Mouse (Mus musculus) mouse embryonic stem cell (cell line): ENCODE measurements around the gene Dip2b.

Experiments
- in situ Hi-C, 2 experiments: fragments of 300-500 bp; cut with MboI; formaldehyde crosslinking; loops; 1 replicate in 1 of 2; 3 replicates in 1 of 2; pipeline ENCODE4 v1.14.3; 2019 to 2020; ENCODE audit warnings: low sequenced_read_pairs in 2 of 2, low pct_unique_long_range_greater_than_20kb in 1 of 2, mixed read lengths in 1 of 2; ENCODE audit not compliant: unreplicated experiment in 1 of 2

Gene Dip2b

GRCm38 (mm10) chr15:100219396-100219795, 180.9 kb downstream of the Dip2b start:
- in situ Hi-C loops = no loop called here

DNA sequence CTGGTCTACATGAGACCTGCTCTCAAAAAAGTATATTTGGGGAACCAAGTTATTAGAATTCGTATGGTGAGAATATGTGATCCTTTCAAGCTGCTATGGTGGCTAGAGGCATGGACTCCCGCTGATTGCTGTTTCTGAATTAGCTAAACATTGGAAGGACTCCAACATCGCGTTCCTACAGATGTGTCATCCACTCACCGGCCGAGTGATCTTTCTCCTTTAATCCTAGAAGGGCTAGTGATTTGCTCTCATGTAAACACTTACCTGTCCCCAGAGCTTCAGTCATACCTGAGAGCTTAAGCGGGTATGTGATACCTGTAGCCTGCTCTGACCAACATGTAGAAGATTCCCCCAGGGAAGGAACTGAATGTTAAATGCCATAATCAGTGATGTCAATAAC, 182.5 kb downstream of the Dip2b start:
- in situ Hi-C loops = no loop called here

DNA sequence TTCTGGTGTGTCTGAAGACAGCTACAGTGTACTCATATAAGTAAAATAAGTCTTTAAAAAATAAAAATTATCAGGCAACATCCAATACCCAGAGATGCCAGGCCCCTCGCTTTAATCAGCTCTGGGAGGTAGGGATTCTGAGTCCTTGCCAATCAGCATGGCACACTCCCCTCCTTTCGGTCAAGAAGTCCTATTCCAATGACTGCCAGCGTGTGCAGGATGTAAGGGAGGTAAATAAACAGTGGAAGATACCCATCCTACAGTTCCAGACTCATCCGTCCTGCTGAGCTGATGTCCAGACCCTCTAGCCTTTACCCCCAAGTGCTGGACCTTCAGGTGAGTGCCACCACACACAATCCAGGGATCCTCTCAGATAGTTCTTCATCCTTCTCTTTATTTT, 186.9 kb downstream of the Dip2b start:
- in situ Hi-C loops = no loop called here

DNA sequence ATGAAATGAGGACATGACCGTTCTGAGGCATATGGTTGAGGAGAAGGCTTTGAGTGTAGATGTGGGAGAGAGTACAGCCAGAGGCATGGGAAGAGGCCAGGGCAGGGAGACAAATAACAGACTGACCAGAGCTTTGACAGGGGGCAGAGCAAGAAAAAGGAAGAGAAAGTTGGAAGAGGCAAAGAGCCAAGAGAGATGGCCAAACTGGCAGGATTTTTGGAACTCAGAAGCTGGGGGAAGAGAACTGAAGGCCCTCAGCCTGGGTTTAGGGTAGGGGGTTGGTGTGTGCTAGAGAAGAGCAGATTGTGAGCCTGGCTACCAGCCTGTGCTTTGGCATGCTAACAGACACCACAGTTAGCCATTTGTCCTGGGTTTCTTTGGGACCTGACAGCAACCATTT, 187.4 kb downstream of the Dip2b start:
- in situ Hi-C loops = no loop called here

GRCm38 (mm10) chr15:100227031-100227662, 188.7 kb downstream of the Dip2b start:
- in situ Hi-C loops = no loop called here

DNA sequence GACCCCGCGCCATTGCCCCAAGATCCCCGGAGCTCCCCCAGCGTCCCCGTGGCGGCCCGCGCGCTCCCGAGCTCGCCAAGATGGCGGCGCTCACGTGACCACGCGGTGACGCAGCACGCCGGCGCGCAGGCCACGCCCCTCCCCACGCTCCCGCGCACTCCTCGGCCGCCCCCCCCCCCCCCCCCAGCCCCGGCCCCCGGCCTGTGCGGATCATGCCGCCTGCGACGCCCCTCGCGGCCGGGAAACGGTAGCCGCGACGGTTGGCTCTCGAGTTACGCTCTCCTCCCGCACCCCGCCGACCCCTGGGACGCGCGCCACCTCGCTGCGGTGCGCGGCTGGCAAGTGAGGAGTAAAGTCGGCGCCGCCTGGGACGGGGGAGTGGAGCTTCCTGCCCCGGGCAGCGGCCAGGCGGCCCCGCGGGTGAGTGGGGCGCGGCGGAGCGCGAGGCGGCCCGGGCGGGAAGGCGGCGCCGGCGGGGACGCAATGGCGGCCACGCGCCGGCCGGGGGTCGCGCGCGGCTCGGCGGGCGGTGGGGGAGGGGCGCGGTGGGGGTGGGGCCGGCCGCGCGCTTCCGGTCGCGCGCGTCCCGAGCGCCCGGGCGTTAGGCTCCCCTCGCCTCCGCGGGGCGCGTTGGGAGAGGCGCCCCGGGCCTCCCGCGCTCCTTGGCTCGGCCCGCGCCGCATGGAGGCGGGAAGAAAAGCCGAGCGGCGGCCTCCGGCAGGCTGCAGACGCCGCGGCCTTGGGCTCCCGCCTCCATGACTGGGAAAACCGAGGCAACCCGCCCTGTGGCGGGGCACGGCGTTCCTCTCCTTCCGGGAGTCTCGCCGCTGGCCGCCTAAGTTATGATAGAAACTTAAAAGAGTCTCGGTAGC, 189.4 kb downstream of the Dip2b start, which contains the start of gene Atf1:
Gene Atf1 (plus strand): TSS at position 157 of the 872 bp plus-strand sequence.
- in situ Hi-C loops = no loop called here

DNA sequence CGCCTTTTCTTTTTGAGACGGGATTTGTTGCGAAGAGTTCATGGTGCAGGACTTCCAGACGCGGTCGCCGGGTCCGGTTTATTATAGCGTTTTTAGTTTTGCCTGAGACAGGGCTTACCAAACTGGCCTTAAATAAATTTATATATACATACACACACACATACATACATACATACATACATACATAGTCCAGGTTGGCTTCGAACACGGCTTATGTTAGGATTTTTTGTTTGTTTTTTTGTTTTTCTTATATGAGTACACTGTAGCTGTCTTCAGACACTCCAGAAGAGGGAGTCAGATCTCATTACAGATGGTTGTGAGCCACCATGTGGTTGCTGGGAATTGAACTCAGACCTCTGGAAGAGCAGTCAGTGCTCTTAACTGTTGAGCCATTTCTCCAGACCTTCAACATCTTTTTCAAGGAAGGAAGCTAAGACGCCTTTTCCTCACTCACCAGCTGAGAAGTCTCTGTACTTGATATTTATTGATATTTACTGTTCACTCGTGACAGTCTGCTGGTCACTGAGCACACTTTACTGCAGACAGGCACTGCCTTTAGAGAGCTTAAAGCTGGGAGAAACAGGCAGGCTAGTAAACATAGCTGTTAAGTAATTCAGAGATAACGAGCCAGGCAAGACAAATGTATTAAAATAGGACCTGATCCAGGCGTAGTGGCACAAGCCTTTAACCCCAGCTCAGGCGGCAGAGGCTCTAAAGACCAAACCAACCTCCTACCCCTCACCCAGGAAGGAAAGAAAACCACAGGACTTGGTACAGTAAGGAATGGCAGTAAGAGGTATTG, 190.3 kb downstream of the Dip2b start:
- in situ Hi-C loops = no loop called here

DNA sequence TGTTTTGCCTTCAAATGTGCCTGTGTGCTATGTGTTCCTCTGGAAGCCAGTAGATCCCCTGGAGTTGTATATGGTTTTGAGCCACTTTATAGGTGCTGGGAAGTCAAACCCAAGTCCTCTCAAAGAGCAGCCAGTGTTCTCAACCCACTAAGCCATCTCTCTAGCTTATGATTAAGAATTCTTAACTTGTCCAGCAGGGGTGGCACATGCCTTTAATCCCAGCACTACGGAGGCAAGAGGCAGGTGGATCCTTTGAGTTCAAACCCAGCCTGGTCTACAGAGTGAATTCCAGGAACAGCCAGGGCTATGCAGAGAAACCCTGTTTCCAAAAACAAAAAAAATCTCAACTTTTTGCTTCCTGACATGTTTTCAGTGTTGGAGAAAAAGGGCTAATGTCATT, 192.2 kb downstream of the Dip2b start:
- in situ Hi-C loops = loop anchor here in 1 of 2 experiments (5.0 kb wide), 1 partner anchor 37 kb away; no protein-coding TSS in a partner anchor

- in situ Hi-C loops = loop anchor here in 1 of 2 experiments (5.0 kb wide), 1 partner anchor 35 kb away; no protein-coding TSS in a partner anchor
These were observed 193.4 kb downstream of the Dip2b start for GRCm38 (mm10) chr15:100231616-100232525.

GRCm38 (mm10) chr15:100235208-100235965, 196.9 kb downstream of the Dip2b start:
- in situ Hi-C loops = no loop called here

DNA sequence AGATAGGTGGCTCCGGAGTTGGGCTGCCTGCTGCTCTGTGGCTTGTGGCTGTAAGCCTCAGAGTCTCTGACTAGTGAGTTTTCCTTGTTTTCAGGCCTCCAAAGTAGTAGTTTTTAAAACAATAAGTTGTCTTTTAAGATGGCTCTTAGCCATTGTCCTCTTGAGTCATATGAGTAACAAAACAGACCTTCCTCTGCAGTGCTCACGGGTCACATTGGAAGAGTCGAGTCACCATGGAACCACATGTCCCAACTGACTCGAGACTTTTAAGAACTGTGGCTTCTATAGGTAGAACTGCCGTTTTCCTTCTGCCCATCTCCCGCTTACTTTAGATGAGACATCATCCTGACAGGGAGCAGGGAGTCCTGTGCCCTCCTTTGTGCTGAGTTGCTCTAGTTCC, 198.5 kb downstream of the Dip2b start:
- in situ Hi-C loops = no loop called here

GRCm38 (mm10) chr15:100241780-100242179, 203.3 kb downstream of the Dip2b start:
- in situ Hi-C loops = loop anchor here in 1 of 2 experiments (10.0 kb wide), 1 partner anchor 63 kb away; the partner anchor contains the start of gene Mettl7a1

GRCm38 (mm10) chr15:100245951-100246350, 207.5 kb downstream of the Dip2b start:
- in situ Hi-C loops = loop anchor here in 1 of 2 experiments (10.0 kb wide), 1 partner anchor 59 kb away; the partner anchor contains the start of gene Mettl7a1

DNA sequence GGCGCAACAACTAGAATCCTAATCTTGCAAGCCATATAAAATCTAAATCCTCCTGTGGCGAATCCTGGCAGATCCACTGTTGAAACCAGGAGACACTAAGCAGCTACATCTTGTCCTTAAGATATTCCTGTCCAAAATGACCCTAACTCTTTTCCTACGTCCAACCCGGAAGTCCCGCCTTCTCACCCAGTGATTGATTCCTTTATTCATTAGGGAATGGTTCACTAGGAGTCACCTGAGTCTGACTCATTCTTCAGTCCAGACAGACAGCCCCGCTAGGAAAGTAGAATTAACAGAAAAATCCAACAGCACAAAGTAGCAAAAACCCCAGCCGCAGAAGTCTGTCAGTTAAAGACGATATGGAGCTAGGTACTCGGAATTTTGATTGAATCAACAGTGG, 208.8 kb downstream of the Dip2b start:
- in situ Hi-C loops = loop anchor here in 1 of 2 experiments (10.0 kb wide), 1 partner anchor 58 kb away; the partner anchor contains the start of gene Mettl7a1

GRCm38 (mm10) chr15:100248665-100249433, 210.4 kb downstream of the Dip2b start:
- in situ Hi-C loops = loop anchor here in 1 of 2 experiments (10.0 kb wide), 1 partner anchor 56 kb away; the partner anchor contains the start of gene Mettl7a1

- in situ Hi-C loops = no loop called here
These were observed 212.8 kb downstream of the Dip2b start for GRCm38 (mm10) chr15:100251153-100251780.
